Mouse (Mus musculus) v-Abl transformed pro-B cells (cell line): ENCODE results near the gene Zfp84.
"Not testable (repeated sequence)": the region's sequence is repeated elsewhere in the genome, so short reads cannot be mapped to it uniquely, and the experiment has no call there.

Experiments used
- in situ Hi-C, 2 experiments: fragments of 400-800 bp; cut with MboI; formaldehyde crosslinking; loops; one replicate each; pipeline ENCODE4 v1.15.1; 2025; ENCODE audit not compliant: unreplicated experiment in 2 of 2

Gene Zfp84

DNA sequence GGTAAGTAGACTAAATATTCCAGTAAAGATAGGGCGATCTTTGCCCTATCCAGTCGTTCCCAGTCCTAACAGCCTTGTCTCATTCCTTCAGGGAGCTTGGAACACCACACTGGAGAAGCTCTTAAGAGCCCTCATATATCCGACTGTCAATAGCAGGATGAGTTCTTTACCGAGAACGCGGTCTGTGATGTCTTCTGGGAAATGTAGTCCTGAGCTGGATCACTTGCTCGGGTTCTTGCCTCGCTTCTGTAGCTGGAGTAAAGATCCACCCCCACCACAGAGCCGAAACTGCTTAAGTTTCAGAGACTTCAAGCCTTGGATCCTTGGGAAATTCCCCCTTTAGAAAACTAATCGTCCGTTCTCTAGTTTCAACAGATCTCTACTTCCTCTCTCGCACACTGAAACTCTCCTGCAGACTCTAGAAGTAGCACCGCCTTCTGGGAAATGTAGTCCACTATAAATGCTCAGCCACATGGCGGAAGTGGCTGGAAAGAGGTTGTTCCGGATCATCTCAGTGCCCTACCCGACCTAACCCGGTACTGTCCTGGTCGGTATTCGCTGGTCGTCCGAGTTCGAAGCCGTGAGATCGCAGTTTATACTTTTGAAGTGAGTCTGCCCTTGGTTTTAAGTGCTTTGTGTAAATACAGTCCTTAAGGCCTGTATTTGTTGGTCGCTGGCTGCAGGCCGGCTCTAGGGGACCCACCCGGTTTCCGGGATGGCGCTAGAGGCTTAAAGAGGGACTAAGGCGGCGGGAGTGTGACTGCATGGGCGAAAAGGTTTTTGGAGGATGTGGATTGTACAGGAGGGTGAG lies at the start of gene Zfp84:
Gene Zfp84, plus strand, starts transcription at position 463 of the 811 bp plus-strand sequence.
- in situ Hi-C loops = loop anchor here (5.0 kb wide), 1 partner anchor 49 kb away; the partner anchor contains the start of gene Zfp790 (in 2 of the 2)

DNA sequence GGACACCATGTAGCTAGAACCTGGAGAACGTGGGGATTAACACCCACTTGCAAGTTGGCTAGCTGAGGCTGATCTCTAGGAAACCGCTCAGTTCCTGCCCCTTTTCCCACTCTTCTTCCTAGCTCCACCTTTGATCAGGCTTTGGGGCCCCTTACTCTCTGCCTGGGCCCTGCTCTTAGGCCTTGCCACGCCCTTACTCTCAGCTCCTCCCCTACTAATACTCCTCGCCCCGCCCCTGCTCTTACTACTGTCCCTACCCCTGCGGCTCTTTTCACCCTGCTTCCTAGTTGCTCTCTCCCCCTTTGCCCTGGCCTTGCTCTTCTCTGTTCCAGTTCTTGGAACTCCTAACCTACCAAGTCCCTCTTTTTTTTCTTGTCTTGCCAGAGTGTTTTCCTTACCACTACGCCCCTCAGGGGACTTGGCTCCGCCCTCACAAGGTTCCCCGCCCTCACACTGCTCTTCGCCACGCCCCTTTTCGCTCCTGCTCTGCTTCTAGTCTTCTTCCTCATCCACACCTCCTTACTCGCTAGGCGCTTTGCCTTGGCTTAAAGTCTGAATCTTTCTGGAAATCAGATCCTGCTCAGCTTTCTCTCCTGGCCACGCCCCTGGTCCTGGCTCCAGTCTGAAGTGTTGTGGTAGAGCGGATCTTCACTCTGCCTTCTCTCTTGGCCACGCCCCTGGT lies 42.8 kb upstream of the Zfp84 start:
- in situ Hi-C loops = not testable (repeated sequence)

GRCm38 (mm10) chr7:29726860-29727259 lies 41.5 kb upstream of the Zfp84 start, which contains the start of gene Catsperg2:
Gene Catsperg2, minus strand, starts transcription at chr7:29727032.
- in situ Hi-C loops = not testable (repeated sequence)

DNA sequence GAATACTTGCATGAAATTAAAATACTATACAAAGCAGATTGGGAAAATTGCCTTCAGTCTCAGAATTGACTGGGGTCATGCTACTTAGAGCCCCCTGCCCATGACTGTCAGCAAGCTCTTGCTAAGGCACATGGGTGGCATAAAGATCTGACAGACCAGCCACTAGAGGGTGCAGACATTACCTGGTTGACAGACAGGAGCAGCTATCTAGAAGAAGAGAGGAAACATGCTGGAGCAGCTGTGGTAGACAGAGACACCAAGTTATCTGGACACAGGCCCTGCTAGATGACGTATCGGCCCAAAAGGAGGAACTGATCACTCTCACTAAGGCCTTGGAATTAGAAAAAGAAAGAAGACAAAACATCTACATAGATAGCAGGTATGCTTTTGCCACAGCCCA lies 40.3 kb upstream of the Zfp84 start:
- in situ Hi-C loops = no loop called here

DNA sequence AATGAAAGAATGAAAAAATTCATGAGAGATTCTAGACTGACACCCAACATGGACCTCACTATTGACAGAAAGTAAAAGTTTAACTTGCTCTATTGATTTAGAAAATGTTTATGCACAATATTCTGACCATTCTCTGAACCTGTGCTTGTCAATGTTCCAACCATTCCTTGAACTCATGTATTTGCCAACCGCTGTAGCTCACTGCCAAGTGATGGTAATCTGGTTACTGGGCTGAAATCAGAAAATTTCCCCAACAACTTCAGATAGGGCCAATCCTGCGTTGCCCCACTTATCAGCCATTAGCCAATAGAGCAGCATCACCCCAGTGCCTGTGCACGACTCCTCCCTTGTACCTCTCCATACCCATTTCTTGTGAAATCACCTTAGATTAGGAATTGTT lies 26.1 kb upstream of the Zfp84 start:
- in situ Hi-C loops = no loop called here

GRCm38 (mm10) chr7:29760476-29760875 lies 7.9 kb upstream of the Zfp84 start:
- in situ Hi-C loops = no loop called here

- in situ Hi-C loops = loop anchor here (5.0 kb wide), 1 partner anchor 53 kb away; the partner anchor contains the start of gene Zfp790 (in 2 of the 2)
These were observed 3.6 kb upstream of the Zfp84 start for GRCm38 (mm10) chr7:29764702-29765101.

DNA sequence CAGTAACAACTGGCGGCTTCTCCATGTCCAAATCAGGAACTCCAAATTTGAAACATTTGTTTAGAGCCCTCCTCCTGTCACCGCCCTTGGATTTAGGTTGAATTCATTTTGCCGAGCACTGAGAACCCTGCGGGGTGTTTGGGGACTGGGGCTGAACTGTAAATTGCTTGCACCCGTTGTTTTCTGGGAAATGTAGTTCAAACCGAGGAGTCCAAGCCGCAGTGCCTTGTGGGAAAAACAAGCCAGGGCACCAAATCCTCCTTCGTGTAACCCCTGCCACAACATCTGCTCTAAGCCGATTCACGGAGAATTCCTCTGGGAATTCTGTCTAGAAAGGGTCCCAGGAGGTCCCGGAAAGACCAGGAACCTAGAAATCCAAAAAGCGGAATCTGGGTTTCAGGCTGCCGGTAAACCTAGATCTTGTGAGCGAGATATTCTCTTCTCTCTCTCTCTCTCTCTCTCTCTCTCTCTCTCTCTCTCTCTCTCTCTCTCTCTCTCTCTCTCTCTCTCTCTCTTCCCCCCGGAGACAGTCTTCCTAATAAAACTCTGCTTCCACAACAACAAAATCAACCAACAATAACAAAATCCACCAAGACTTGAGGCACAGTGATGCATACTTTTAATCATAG lies 1.2 kb upstream of the Zfp84 start:
- in situ Hi-C loops = loop anchor here (5.0 kb wide), 1 partner anchor 50 kb away; the partner anchor contains the start of gene Zfp790 (in 2 of the 2)

GRCm38 (mm10) chr7:29768980-29769379 lies 628 bp downstream of the Zfp84 start:
- in situ Hi-C loops = loop anchor here (5.0 kb wide), 1 partner anchor 48 kb away; the partner anchor contains the start of gene Zfp790 (in 2 of the 2)

GRCm38 (mm10) chr7:29773503-29773902 lies 5.2 kb downstream of the Zfp84 start:
- in situ Hi-C loops = no loop called here

- in situ Hi-C loops = no loop called here
These were observed 6.0 kb downstream of the Zfp84 start for GRCm38 (mm10) chr7:29774371-29774770.

DNA sequence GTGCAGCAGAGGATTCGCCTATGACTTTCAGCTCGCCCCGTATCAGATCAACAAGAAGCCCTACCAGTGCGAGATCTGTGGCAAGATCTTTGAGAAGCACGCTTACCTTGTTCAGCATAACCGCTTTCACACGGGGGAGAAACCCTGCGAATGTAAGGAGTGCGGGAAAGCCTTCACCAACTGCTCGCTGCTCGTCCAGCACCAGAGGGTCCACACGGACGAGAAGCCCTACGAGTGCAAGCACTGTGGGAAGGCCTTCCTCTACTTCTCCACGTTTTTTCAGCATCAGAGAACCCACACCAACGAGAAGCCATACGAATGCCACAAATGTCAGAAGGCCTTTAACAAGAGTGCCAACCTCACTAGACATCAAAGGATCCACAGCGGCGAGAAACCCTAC lies 8.2 kb downstream of the Zfp84 start:
- in situ Hi-C loops = no loop called here

DNA sequence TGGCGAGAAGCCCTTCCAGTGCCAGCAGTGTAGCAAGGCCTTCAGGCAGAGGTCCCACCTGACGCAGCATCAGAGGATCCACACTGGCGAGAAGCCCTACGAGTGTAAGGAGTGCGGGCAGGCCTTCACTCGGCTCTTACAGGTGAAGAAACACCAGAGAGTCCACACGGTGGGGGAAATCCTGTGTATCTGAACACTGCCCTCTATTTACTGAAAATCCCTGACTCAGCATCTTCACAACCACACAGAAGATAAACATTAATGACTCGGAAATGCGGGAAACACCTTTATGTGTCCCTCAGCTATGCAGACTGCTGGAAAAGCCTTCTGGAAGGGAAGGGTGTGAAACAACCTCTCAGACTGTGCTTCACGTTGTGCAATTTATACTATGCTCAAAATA lies 9.0 kb downstream of the Zfp84 start:
- in situ Hi-C loops = no loop called here

GRCm38 (mm10) chr7:29783871-29784551 lies 15.7 kb downstream of the Zfp84 start, which contains the start of gene Zfp30:
Gene Zfp30, plus strand, starts transcription at chr7:29783998.
- in situ Hi-C loops = no loop called here

DNA sequence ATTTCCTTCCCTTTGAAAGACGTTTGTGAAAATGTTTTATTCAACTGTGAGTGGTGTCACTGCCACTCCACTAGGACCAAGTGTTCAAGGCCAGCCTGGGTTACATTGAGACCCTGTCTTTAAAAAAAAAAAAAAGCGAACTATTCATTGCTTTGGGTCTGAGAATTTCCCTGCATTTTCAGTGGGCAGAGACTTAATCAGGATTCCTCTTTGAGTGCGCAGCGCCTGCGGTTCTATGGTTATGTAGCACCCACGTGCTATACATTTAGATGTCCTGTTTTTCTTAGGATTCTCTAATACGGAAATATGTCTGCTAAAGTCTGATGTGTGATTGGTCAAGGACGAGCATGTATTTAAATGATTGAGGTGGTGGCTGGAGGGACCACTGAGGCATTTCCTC lies 16.7 kb downstream of the Zfp84 start:
- in situ Hi-C loops = no loop called here

DNA sequence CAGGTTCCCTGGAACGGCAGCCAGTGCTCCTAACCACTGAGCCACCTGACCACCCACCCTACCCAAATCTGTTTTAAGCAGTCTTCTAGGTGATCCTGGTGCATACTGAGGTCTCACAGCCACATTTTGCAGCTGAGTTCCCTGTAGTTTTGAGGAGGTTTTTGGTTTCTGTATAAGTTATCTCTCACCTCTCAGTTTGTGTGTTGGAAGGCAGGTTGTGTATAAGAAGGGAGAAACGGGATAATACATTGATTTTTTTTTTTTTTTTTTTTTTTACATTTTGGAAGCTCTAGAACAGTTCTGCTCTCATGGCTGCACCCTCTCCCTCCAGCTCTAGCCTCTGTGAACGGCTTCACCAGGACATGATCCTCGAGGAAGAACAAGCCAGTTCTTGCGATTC lies 17.5 kb downstream of the Zfp84 start:
- in situ Hi-C loops = no loop called here

- in situ Hi-C loops = no loop called here
These were observed 24.6 kb downstream of the Zfp84 start for GRCm38 (mm10) chr7:29792906-29793305.

GRCm38 (mm10) chr7:29807046-29807445 lies 38.7 kb downstream of the Zfp84 start:
- in situ Hi-C loops = no loop called here

DNA sequence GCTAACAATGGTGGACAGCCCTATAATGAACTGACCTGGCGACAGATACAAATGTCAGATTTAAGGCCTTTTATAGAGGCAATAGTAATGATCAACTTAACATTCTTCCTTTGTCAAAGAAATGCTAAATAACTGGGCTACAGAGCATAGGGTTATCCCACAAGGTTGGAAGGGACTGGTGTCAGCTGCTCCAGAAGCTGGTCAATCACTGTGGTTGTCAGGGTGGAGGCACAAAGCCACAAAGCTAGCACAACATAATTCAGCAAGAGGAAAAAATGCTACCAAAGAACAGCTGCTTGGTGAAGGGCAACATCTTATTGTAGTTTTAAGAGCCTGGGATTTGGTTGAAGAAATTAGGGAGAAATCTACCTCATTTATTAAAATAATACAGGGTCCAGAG lies 43.9 kb downstream of the Zfp84 start:
- in situ Hi-C loops = no loop called here

DNA sequence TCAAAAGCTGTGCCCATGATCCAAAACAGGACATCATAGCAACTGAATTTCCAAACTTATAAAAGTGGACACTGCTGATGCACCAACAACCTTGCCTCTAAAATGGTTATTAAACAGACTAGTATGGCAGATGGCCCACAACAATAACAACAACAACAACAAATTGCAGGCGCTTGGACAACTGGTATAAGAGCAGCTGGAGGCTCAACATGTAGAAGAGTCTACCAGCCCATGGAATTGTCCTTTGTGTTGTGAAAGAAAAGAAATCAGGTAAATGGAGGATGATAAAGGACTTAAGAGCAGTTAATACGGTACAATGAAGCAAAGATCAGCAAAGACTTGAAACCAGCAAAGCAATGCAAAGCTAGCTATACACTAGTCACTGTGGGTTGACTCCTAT lies 46.0 kb downstream of the Zfp84 start:
- in situ Hi-C loops = no loop called here
